Mouse (Mus musculus) limb, embryonic 12.5 days (tissue): ENCODE measurements around the gene Hoxd10. TPM values are rescaled to one million over a fixed set of nuclear protein-coding genes. Genes with fewer than 3 reads are reported as not detected.

Source experiments
- ATAC-seq: fragments of 200-750 bp; cut with Nextera tagmentation; 2 replicates; pipeline ENCODE4 v1.8.0; 2017; ENCODE audit warnings: low read depth, moderate TSS enrichment; ENCODE audit not compliant: insufficient number of reproducible peaks, insufficient read depth, low FRiP score, low TSS enrichment
- H3K27ac ChIP-seq: fragments of 300-500 bp; sonication (generic); 2 replicates; pipeline ENCODE4 v1.5.1; 2016; ENCODE audit warnings: mild to moderate bottlenecking, moderate library complexity
- H3K27me3 ChIP-seq: fragments of 300-500 bp; sonication (generic); 2 replicates; pipeline ENCODE4 v1.6.1; 2016; ENCODE audit warnings: mild to moderate bottlenecking, moderate library complexity
- H3K36me3 ChIP-seq: fragments of 300-500 bp; sonication (generic); 2 replicates; pipeline ENCODE4 v1.6.1; 2016; ENCODE audit warnings: mild to moderate bottlenecking, moderate library complexity
- H3K4me1 ChIP-seq: fragments of 300-500 bp; sonication (generic); replicated peaks from 2 replicates; pipeline ENCODE4 v1.6.1; 2016
- H3K4me2 ChIP-seq: fragments of 300-500 bp; sonication (generic); 2 replicates; pipeline ENCODE4 v1.6.1; 2016; ENCODE audit warnings: mild to moderate bottlenecking, moderate library complexity
- H3K4me3 ChIP-seq: fragments of 300-500 bp; sonication (generic); replicated peaks from 2 replicates; pipeline ENCODE4 v1.5.1; 2016; ENCODE audit warnings: mild to moderate bottlenecking
- H3K9ac ChIP-seq: fragments of 300-500 bp; sonication (generic); replicated peaks from 2 replicates; pipeline ENCODE4 v1.6.1; 2016; ENCODE audit warnings: mild to moderate bottlenecking, moderate library complexity
- H3K9me3 ChIP-seq: fragments of 300-500 bp; sonication (generic); 2 replicates; pipeline ENCODE4 v1.6.1; 2016; ENCODE audit warnings: mild to moderate bottlenecking, moderate library complexity
- WGBS: fragments of 180-500 bp; shearing (Covaris S2); methylation state at CpG from one replicate; pipeline ENCODE4 v1.1.7; 2016; 5-methylcytosine and 5-hydroxymethylcytosine counted together
- polyA plus RNA-seq: library from polyadenylated mRNA; unstranded; fragments of >200 nt; fragmentation: Nextera tagmentation; extraction: Ambion mirVana; gene quantifications from 2 replicates; pipeline ENCODE4 v1.2.1, GENCODE M21; 2016

The Hoxd10 gene
- polyA plus RNA-seq, 1 experiment from 2014 or later: 42.0 TPM

GRCm38 (mm10) chr2:74683471-74683951 lies 8.2 kb upstream of the Hoxd10 start:
- H3K27me3 ChIP-seq: peaks cover 52% of the 10 kb centered on the region
- peak overlapping the region; percentile 99 for H3K9ac ChIP-seq
- no peak for ATAC-seq
- peak overlapping the region; percentile 74 for H3K4me2 ChIP-seq
- peaks cover 37% of the 10 kb centered on the region; the same call in 1 of the 2 replicates for H3K4me1 ChIP-seq
- no peaks in the 10 kb centered on the region for H3K9me3 ChIP-seq
- peak overlapping the region; percentile 98 for H3K27ac ChIP-seq
- peaks cover 13% of the 10 kb centered on the region; the same call in 1 of the 2 replicates for H3K36me3 ChIP-seq
- under 1% methylated on average over 18 of the region's 18 CpGs for WGBS
- H3K4me3 ChIP-seq: peak overlapping the region; percentile 90

DNA sequence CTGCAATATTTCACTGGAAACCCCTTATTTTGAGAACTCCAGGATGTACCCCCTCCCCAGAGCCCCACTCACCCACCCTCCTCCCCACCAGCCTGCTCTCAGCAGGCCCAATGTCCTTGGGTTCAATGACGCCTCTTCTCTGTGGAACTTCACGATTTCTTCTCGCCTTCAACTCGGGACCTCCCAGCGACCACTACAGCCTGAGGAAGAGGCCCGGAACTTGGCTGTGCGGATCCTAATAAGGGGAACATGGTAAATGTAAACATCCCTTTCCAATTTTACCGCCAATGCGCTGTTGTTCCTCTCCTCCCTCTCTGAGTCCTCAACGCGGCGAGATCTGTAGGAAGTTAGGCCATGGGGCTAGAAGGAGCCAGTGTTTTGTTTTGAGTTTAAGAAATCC lies 7.6 kb upstream of the Hoxd10 start:
- H3K4me1 ChIP-seq: peaks cover 33% of the 10 kb centered on the region; the same call in 1 of the 2 replicates
- no peak for ATAC-seq
- peak overlapping the region; percentile 99 for H3K9ac ChIP-seq
- H3K27ac ChIP-seq: peak overlapping the region; percentile 98
- peak overlapping the region; percentile 74 for H3K4me2 ChIP-seq
- H3K9me3 ChIP-seq: no peaks in the 10 kb centered on the region
- under 1% methylated on average over 12 of the region's 12 CpGs for WGBS
- peak overlapping the region; percentile 90 for H3K4me3 ChIP-seq
- H3K27me3 ChIP-seq: peaks cover 55% of the 10 kb centered on the region
- peaks cover 13% of the 10 kb centered on the region; the same call in 1 of the 2 replicates for H3K36me3 ChIP-seq

DNA sequence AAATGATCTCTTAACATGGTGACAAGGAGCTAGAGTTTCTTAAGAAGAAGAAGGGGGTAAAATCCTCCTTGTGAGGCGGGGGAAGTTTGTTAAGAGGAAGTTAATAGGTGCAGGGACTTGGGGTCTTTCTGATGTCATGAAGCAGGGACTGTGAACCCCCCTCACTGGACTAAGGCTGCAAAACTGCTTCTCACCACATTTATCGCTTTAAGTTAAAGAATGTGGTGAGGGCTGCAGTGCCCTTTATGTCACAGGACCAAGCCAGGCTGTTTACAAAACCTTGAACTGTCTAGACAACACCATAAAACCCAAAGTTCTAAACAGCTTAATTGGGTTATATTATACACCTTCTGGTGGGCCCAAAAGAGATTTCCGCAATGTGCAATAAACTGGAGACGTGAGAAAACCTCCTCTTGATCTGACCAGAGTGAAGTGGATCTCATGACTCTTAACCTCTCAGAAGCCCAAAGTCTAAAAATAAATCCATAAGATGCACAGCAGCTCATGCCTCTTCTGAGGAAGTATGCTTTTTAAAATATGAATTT lies 6.6 kb upstream of the Hoxd10 start:
- ATAC-seq: no peak
- Histone ChIP-seq H3K9me3 (no peaks in the 10 kb centered on the region), H3K36me3 (peaks cover 13% of the 10 kb centered on the region; the same call in 1 of the 2 replicates), H3K4me3 (peak overlapping the region; percentile 90), H3K27me3 (peaks cover 55% of the 10 kb centered on the region), H3K4me2 (peak overlapping the region; percentile 74), H3K4me1 (peaks cover 35% of the 10 kb centered on the region; the same call in 1 of the 2 replicates), H3K9ac (peak overlapping the region; percentile 99), H3K27ac (peak overlapping the region; percentile 98; the same call in 1 of the 2 replicates)
- 7% methylated on average over 4 of the region's 4 CpGs for WGBS

GRCm38 (mm10) chr2:74686301-74686987 lies 5.3 kb upstream of the Hoxd10 start:
- ATAC-seq: no peak
- Histone ChIP-seq H3K9me3 (no peaks in the 10 kb centered on the region), H3K36me3 (peaks cover 13% of the 10 kb centered on the region; the same call in 1 of the 2 replicates), H3K27ac (peak overlapping the region; percentile 92), H3K9ac (peak overlapping the region; percentile 96), H3K4me3 (peak overlapping the region; percentile 58), H3K4me1 (peaks cover 41% of the 10 kb centered on the region), H3K27me3 (peaks cover 48% of the 10 kb centered on the region), H3K4me2 (peak overlapping the region; percentile 92)
- 3% methylated on average over 17 of the region's 17 CpGs for WGBS

- WGBS: under 1% methylated on average over 27 of the region's 27 CpGs
- peaks cover 14% of the 10 kb centered on the region; the same call in 1 of the 2 replicates for H3K36me3 ChIP-seq
- no peaks in the 10 kb centered on the region for H3K9me3 ChIP-seq
- ATAC-seq: no peak
- peaks cover 45% of the 10 kb centered on the region for H3K27me3 ChIP-seq
- peak overlapping the region; percentile 92 for H3K27ac ChIP-seq
- H3K4me3 ChIP-seq: peak overlapping the region; percentile 58
- H3K9ac ChIP-seq: peak overlapping the region; percentile 96
- peak overlapping the region; percentile 92 for H3K4me2 ChIP-seq
- H3K4me1 ChIP-seq: peaks cover 39% of the 10 kb centered on the region
Observed at GRCm38 (mm10) chr2:74686988-74687697, 4.6 kb upstream of the Hoxd10 start.

- Histone ChIP-seq H3K27me3 (peaks cover 45% of the 10 kb centered on the region), H3K4me3 (peak overlapping the region; percentile 58), H3K4me2 (peak overlapping the region; percentile 92), H3K9ac (peak overlapping the region; percentile 96), H3K4me1 (peaks cover 39% of the 10 kb centered on the region), H3K9me3 (no peaks in the 10 kb centered on the region), H3K36me3 (peaks cover 21% of the 10 kb centered on the region; the same call in 1 of the 2 replicates), H3K27ac (peak overlapping the region; percentile 92)
- 2% methylated on average over 31 of the region's 31 CpGs for WGBS
- no peak for ATAC-seq
Observed at GRCm38 (mm10) chr2:74687698-74688555, 3.8 kb upstream of the Hoxd10 start.

- peak overlapping the region; percentile 96 for H3K9ac ChIP-seq
- H3K27ac ChIP-seq: peak overlapping the region; percentile 92
- H3K27me3 ChIP-seq: peaks cover 40% of the 10 kb centered on the region; the same call in 1 of the 2 replicates
- no peaks in the 10 kb centered on the region for H3K9me3 ChIP-seq
- H3K4me3 ChIP-seq: peak overlapping the region; percentile 58
- ATAC-seq: no peak
- H3K4me2 ChIP-seq: peak overlapping the region; percentile 92
- peaks cover 39% of the 10 kb centered on the region for H3K4me1 ChIP-seq
- H3K36me3 ChIP-seq: peaks cover 23% of the 10 kb centered on the region; the same call in 1 of the 2 replicates
- 3% methylated on average over 12 of the region's 12 CpGs for WGBS
Observed at GRCm38 (mm10) chr2:74688795-74689573, 2.7 kb upstream of the Hoxd10 start.

- peak overlapping the region; percentile 96 for H3K9ac ChIP-seq
- H3K27ac ChIP-seq: peak overlapping the region; percentile 92
- H3K36me3 ChIP-seq: peaks cover 21% of the 10 kb centered on the region; the same call in 1 of the 2 replicates
- ATAC-seq: no peak
- no peaks in the 10 kb centered on the region for H3K9me3 ChIP-seq
- H3K4me1 ChIP-seq: peaks cover 39% of the 10 kb centered on the region
- H3K4me3 ChIP-seq: peak overlapping the region; percentile 58
- peak overlapping the region; percentile 92 for H3K4me2 ChIP-seq
- 1% methylated on average over 24 of the region's 24 CpGs for WGBS
- peaks cover 39% of the 10 kb centered on the region; the same call in 1 of the 2 replicates for H3K27me3 ChIP-seq
Observed at GRCm38 (mm10) chr2:74689574-74690337, 2.0 kb upstream of the Hoxd10 start.

- Histone ChIP-seq H3K9me3 (no peaks in the 10 kb centered on the region), H3K4me3 (peak overlapping the region; percentile 66), H3K4me1 (peaks cover 45% of the 10 kb centered on the region), H3K36me3 (peaks cover 26% of the 10 kb centered on the region), H3K27ac (peak overlapping the region; percentile 92), H3K9ac (peak overlapping the region; percentile 96), H3K27me3 (peaks cover 41% of the 10 kb centered on the region), H3K4me2 (peak overlapping the region; percentile 92)
- WGBS: 5% methylated on average over 8 of the region's 8 CpGs
- ATAC-seq: no peak
Observed at GRCm38 (mm10) chr2:74690338-74690716, 1.4 kb upstream of the Hoxd10 start.
